Mouse (Mus musculus): ENCODE data around the gene Gm8298. TPM values are rescaled to one million over a fixed set of nuclear protein-coding genes. Genes with fewer than 3 reads are reported as not detected.

Gene Gm8298
- not detected for polyA plus RNA-seq (2014; fragmentation: Illumina TruSeq; extraction: RNeasy Lipid Tissue Mini Kit (QIAGEN cat#74804); ENCODE audit: low read depth, low replicate concordance)

DNA sequence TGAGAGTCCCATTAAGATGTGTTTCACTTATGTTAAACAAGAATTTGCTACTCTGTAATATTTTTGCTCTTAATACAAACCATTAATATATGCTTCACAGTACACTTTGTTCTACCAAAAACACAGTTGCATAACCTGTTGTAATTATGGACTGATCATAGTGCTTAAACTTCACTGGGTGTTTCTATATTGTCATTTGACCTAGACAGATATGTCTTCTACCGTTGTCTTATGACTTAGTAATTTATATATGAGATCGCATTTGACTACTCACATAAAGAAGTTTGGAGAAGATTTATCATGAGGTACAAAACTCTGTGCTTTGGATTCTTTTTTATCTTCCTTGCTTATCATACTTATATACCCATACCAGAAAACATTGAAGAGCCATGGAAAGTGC is at the start of gene Gm8298:
Gene Gm8298, plus strand, starts transcription at position 301 of the 400 bp plus-strand sequence.

DNA sequence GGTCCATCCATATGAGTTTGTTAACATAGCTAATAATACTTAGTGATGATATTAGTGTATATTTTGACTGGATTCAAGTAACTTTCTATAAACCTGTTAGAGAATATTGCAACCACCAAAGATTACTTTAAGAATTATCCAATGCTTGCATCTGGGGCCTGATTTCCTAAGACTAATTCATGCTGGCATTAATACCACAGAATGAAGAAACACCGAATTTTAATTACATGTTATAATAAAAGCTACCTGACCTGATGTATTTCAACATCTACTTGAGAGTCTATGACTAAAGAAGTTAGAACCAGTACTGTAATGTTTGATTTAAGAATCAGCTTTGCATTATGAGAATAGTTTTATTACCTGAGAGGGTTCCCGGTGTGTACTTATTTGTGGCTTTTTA is 64.1 kb downstream of the Gm8298 start, which contains the start of gene C130079G13Rik:
Gene C130079G13Rik, plus strand, starts transcription at position 301 of the 400 bp plus-strand sequence.

Other genes with a start within 250 kb of the Gm8298 start
- gene Gm5538, start 131.3 kb upstream of the Gm8298 start, polyA plus RNA-seq (2014; fragmentation: Illumina TruSeq; extraction: RNeasy Lipid Tissue Mini Kit (QIAGEN cat#74804); ENCODE audit: low read depth, low replicate concordance): not detected
- gene C130079G13Rik, start 64.2 kb downstream of the Gm8298 start, polyA plus RNA-seq (2014; fragmentation: Illumina TruSeq; extraction: RNeasy Lipid Tissue Mini Kit (QIAGEN cat#74804); ENCODE audit: low read depth, low replicate concordance): not detected
- gene Aadacl2, start 145.7 kb downstream of the Gm8298 start, polyA plus RNA-seq (2014; fragmentation: Illumina TruSeq; extraction: RNeasy Lipid Tissue Mini Kit (QIAGEN cat#74804); ENCODE audit: low read depth, low replicate concordance): not detected
- gene Aadac, start 164.7 kb downstream of the Gm8298 start, polyA plus RNA-seq (2014; fragmentation: Illumina TruSeq; extraction: RNeasy Lipid Tissue Mini Kit (QIAGEN cat#74804); ENCODE audit: low read depth, low replicate concordance): 5.3 TPM
- gene Sucnr1, start 220.8 kb downstream of the Gm8298 start, polyA plus RNA-seq (2014; fragmentation: Illumina TruSeq; extraction: RNeasy Lipid Tissue Mini Kit (QIAGEN cat#74804); ENCODE audit: low read depth, low replicate concordance): 36.7 TPM

All from adipose tissue, adult 10 weeks (tissue).